Mouse (Mus musculus): Measurements from ENCODE around the gene Oit3. TPM values are rescaled to one million over a fixed set of nuclear protein-coding genes. Genes with fewer than 3 reads are reported as not detected.
A peak's percentile ranks its signal among the peaks of the same experiment; 100 is the strongest.
"Not testable (repeated sequence)": the region's sequence is repeated elsewhere in the genome, so short reads cannot be mapped to it uniquely, and the experiment has no call there.

Oit3 gene
- polyA plus RNA-seq, 1 experiment from 2014 or later: 5.4 TPM

- H3K9ac ChIP-seq; H3K9me3 ChIP-seq; H3K4me1 ChIP-seq; H3K4me2 ChIP-seq; H3K36me3 ChIP-seq; H3K4me3 ChIP-seq; H3K27ac ChIP-seq (replicated peaks); H3K27me3 ChIP-seq (replicated peaks); ATAC-seq (ENCODE audit: extremely low read depth, insufficient number of reproducible peaks, low FRiP score, low TSS enrichment): not testable (repeated sequence)
- 81% methylated on average over 12 of the region's 25 CpGs for WGBS
Observed at GRCm38 (mm10) chr10:59395461-59395860, 46.1 kb downstream of the Oit3 start, which contains the start of gene Gm10273. Gene Gm10273, plus strand, starts transcription at chr10:59395632.

- no peak overlapping the region for H3K4me3 ChIP-seq
- no peak overlapping the region for H3K9ac ChIP-seq
- peaks cover 9% of the 10 kb centered on the region for H3K4me1 ChIP-seq
- ATAC-seq (ENCODE audit: extremely low read depth, insufficient number of reproducible peaks, low FRiP score, low TSS enrichment): no peak
- no peak overlapping the region for H3K27ac ChIP-seq (replicated peaks)
- H3K4me2 ChIP-seq: no peak overlapping the region
- 0 out of 2 replicates have a peak, but pooled peaks cover 5% of the 10 kb centered on the region for H3K36me3 ChIP-seq
- H3K27me3 ChIP-seq (replicated peaks): no peaks in the 10 kb centered on the region
- H3K9me3 ChIP-seq: peaks cover 15% of the 10 kb centered on the region; the same call in 1 of the 2 replicates
- 22% methylated on average over 4 of the region's 4 CpGs for WGBS
Observed at GRCm38 (mm10) chr10:59391907-59392306, 49.7 kb downstream of the Oit3 start.

- H3K4me2 ChIP-seq: no peak overlapping the region
- H3K4me3 ChIP-seq: no peak overlapping the region
- 0 out of 2 replicates have a peak, but pooled peaks cover 5% of the 10 kb centered on the region for H3K36me3 ChIP-seq
- H3K27ac ChIP-seq (replicated peaks): no peak overlapping the region
- peaks cover 15% of the 10 kb centered on the region; the same call in 1 of the 2 replicates for H3K9me3 ChIP-seq
- WGBS: 95% methylated on average over 3 of the region's 3 CpGs
- peaks cover 9% of the 10 kb centered on the region for H3K4me1 ChIP-seq
- no peak for ATAC-seq (ENCODE audit: extremely low read depth, insufficient number of reproducible peaks, low FRiP score, low TSS enrichment)
- no peaks in the 10 kb centered on the region for H3K27me3 ChIP-seq (replicated peaks)
- H3K9ac ChIP-seq: no peak overlapping the region
Observed at GRCm38 (mm10) chr10:59389652-59390051, 51.9 kb downstream of the Oit3 start.

- no peak overlapping the region for H3K4me3 ChIP-seq
- ATAC-seq (ENCODE audit: extremely low read depth, insufficient number of reproducible peaks, low FRiP score, low TSS enrichment): no peak
- no peak overlapping the region for H3K9ac ChIP-seq
- H3K4me2 ChIP-seq: no peak overlapping the region
- no peaks in the 10 kb centered on the region for H3K4me1 ChIP-seq
- H3K27me3 ChIP-seq (replicated peaks): no peaks in the 10 kb centered on the region
- no peak overlapping the region for H3K27ac ChIP-seq (replicated peaks)
- 88% methylated on average over 8 of the region's 8 CpGs for WGBS
- peaks cover 15% of the 10 kb centered on the region; the same call in 1 of the 2 replicates for H3K9me3 ChIP-seq
- 0 out of 2 replicates have a peak, but pooled peaks cover 5% of the 10 kb centered on the region for H3K36me3 ChIP-seq
Observed at GRCm38 (mm10) chr10:59386951-59387350, 54.6 kb downstream of the Oit3 start.

GRCm38 (mm10) chr10:59381563-59381962 is 60.0 kb downstream of the Oit3 start:
- not testable (repeated sequence) for H3K4me2 ChIP-seq; H3K9me3 ChIP-seq; H3K36me3 ChIP-seq; H3K4me3 ChIP-seq; H3K9ac ChIP-seq; ATAC-seq (ENCODE audit: extremely low read depth, insufficient number of reproducible peaks, low FRiP score, low TSS enrichment); H3K27ac ChIP-seq (replicated peaks); H3K27me3 ChIP-seq (replicated peaks)
- peaks cover 13% of the 10 kb centered on the region for H3K4me1 ChIP-seq
- WGBS: 67% methylated on average over 6 of the region's 10 CpGs

- Histone ChIP-seq H3K9me3 (no peaks in the 10 kb centered on the region), H3K9ac (no peak overlapping the region), H3K4me2 (no peak overlapping the region), H3K27ac (replicated peaks) (peak overlapping the region; percentile 44; the same call in 1 of the 2 replicates), H3K4me3 (no peak overlapping the region), H3K27me3 (replicated peaks) (no peaks in the 10 kb centered on the region), H3K4me1 (peaks cover 13% of the 10 kb centered on the region), H3K36me3 (peaks cover 4% of the 10 kb centered on the region; the same call in 1 of the 2 replicates)
- no peak for ATAC-seq (ENCODE audit: extremely low read depth, insufficient number of reproducible peaks, low FRiP score, low TSS enrichment)
- 41% methylated on average over 2 of the region's 2 CpGs for WGBS
Observed at GRCm38 (mm10) chr10:59380411-59380821, 61.2 kb downstream of the Oit3 start.

GRCm38 (mm10) chr10:59379927-59380326 is 61.7 kb downstream of the Oit3 start:
- no peak overlapping the region for H3K4me3 ChIP-seq
- no peaks in the 10 kb centered on the region for H3K27me3 ChIP-seq (replicated peaks)
- 9% methylated on average over 3 of the region's 3 CpGs for WGBS
- peaks cover 5% of the 10 kb centered on the region for H3K36me3 ChIP-seq
- peak overlapping the region; percentile 44; the same call in 1 of the 2 replicates for H3K27ac ChIP-seq (replicated peaks)
- H3K9me3 ChIP-seq: no peaks in the 10 kb centered on the region
- peaks cover 13% of the 10 kb centered on the region for H3K4me1 ChIP-seq
- no peak overlapping the region for H3K9ac ChIP-seq
- no peak for ATAC-seq (ENCODE audit: extremely low read depth, insufficient number of reproducible peaks, low FRiP score, low TSS enrichment)
- H3K4me2 ChIP-seq: no peak overlapping the region

GRCm38 (mm10) chr10:59378728-59379127 is 62.9 kb downstream of the Oit3 start:
- ATAC-seq (ENCODE audit: extremely low read depth, insufficient number of reproducible peaks, low FRiP score, low TSS enrichment): no peak
- no peak overlapping the region for H3K4me3 ChIP-seq
- H3K9ac ChIP-seq: no peak overlapping the region
- H3K9me3 ChIP-seq: no peaks in the 10 kb centered on the region
- no peak overlapping the region for H3K27ac ChIP-seq (replicated peaks)
- 93% methylated on average over 4 of the region's 4 CpGs for WGBS
- H3K36me3 ChIP-seq: peaks cover 17% of the 10 kb centered on the region
- H3K4me2 ChIP-seq: no peak overlapping the region
- H3K4me1 ChIP-seq: peaks cover 13% of the 10 kb centered on the region
- no peaks in the 10 kb centered on the region for H3K27me3 ChIP-seq (replicated peaks)

- ATAC-seq (ENCODE audit: extremely low read depth, insufficient number of reproducible peaks, low FRiP score, low TSS enrichment): no peak
- Histone ChIP-seq H3K27ac (replicated peaks) (no peak overlapping the region), H3K4me3 (no peak overlapping the region), H3K9ac (no peak overlapping the region), H3K9me3 (no peaks in the 10 kb centered on the region), H3K4me2 (no peak overlapping the region), H3K36me3 (peaks cover 24% of the 10 kb centered on the region), H3K4me1 (peaks cover 13% of the 10 kb centered on the region), H3K27me3 (replicated peaks) (no peaks in the 10 kb centered on the region)
- WGBS: 88% methylated on average over 10 of the region's 10 CpGs
Observed at GRCm38 (mm10) chr10:59377906-59378305, 63.7 kb downstream of the Oit3 start.

Other genes starting within 250 kb of the Oit3 start
- gene Sept10, start 219.9 kb downstream of the Oit3 start, polyA plus RNA-seq (2015; fragmentation: Nextera tagmentation; extraction: Ambion mirVana): 36.1 and 36.5 TPM in 2 replicates
- 2.6 and 2.7 TPM in 2 replicates for gene Sowahc, start 219.8 kb downstream of the Oit3 start, polyA plus RNA-seq (2015; fragmentation: Nextera tagmentation; extraction: Ambion mirVana)
- gene P4ha1, start 118.5 kb downstream of the Oit3 start, polyA plus RNA-seq (2015; fragmentation: Nextera tagmentation; extraction: Ambion mirVana): 46.1 and 53.9 TPM in 2 replicates
- gene Gm10273, start 46.1 kb downstream of the Oit3 start, polyA plus RNA-seq (2015; fragmentation: Nextera tagmentation; extraction: Ambion mirVana): 3.7 TPM in 1 of 2 replicates, not detected in the other
- gene Pla2g12b, start 38.1 kb downstream of the Oit3 start, polyA plus RNA-seq (2015; fragmentation: Nextera tagmentation; extraction: Ambion mirVana): 1.1 and 2.1 TPM in 2 replicates
- not detected in 2 replicates for gene Gm10322, start 174.3 kb upstream of the Oit3 start, polyA plus RNA-seq (2015; fragmentation: Nextera tagmentation; extraction: Ambion mirVana)
- gene Mcu, start 174.9 kb upstream of the Oit3 start, polyA plus RNA-seq (2015; fragmentation: Nextera tagmentation; extraction: Ambion mirVana): 24.9 and 25.6 TPM in 2 replicates

Measured in heart, embryonic 13.5 days (tissue).